Mouse (Mus musculus) midbrain, embryonic 14.5 days (tissue): Measurements from ENCODE around the gene Adam11. TPM values are rescaled to one million over a fixed set of nuclear protein-coding genes. Genes with fewer than 3 reads are reported as not detected.

ENCODE experiments used
- ATAC-seq: fragments of 200-750 bp; cut with Nextera tagmentation; 2 replicates; pipeline ENCODE4 v1.8.0; 2017; ENCODE audit warnings: moderate number of reproducible peaks, moderate library complexity; ENCODE audit not compliant: low FRiP score, low TSS enrichment
- DNase-seq: peaks from one replicate; pipeline ENCODE4 v3.0.0-alpha.2; 2015
- H3K27ac ChIP-seq: fragments of 300-500 bp; sonication (generic); replicated peaks from 2 replicates; pipeline ENCODE4 v1.5.1; 2014; ENCODE audit warnings: mild to moderate bottlenecking, low read depth, low read length, moderate library complexity
- H3K27me3 ChIP-seq: fragments of 300-500 bp; sonication (generic); 2 replicates; pipeline ENCODE4 v1.6.1; 2014; ENCODE audit warnings: low read length, control low read depth, mixed read lengths; ENCODE audit not compliant: control insufficient read depth, insufficient read depth
- H3K36me3 ChIP-seq: fragments of 300-500 bp; sonication (generic); 2 replicates; pipeline ENCODE4 v1.6.1; 2014; ENCODE audit warnings: low read length, control low read depth; ENCODE audit not compliant: control insufficient read depth, insufficient read depth
- H3K4me1 ChIP-seq: fragments of 300-500 bp; sonication (generic); 2 replicates; pipeline ENCODE4 v1.6.1; 2014; ENCODE audit warnings: mild to moderate bottlenecking, antibody characterized with exemption, low read length, control low read depth; ENCODE audit not compliant: control insufficient read depth, insufficient read depth
- H3K4me2 ChIP-seq: fragments of 300-500 bp; sonication (generic); 2 replicates; pipeline ENCODE4 v1.6.1; 2014; ENCODE audit warnings: mild to moderate bottlenecking, low read length, moderate library complexity
- H3K4me3 ChIP-seq: fragments of 300-500 bp; sonication (generic); replicated peaks from 2 replicates; pipeline ENCODE4 v1.5.1; 2014; ENCODE audit warnings: low read depth, low read length
- H3K9ac ChIP-seq: fragments of 300-500 bp; sonication (generic); replicated peaks from 2 replicates; pipeline ENCODE4 v1.6.1; 2014; ENCODE audit warnings: mild to moderate bottlenecking, low read length, moderate library complexity
- H3K9me3 ChIP-seq: fragments of 300-500 bp; sonication (generic); 2 replicates; pipeline ENCODE4 v1.6.1; 2016; ENCODE audit warnings: low read length, control low read depth, mixed read lengths; ENCODE audit not compliant: control insufficient read depth
- WGBS: fragments of 180-500 bp; shearing (Covaris S2); extraction: QIAGEN DNeasy Blood & Tissue Kit; methylation state at CpG from one replicate; pipeline ENCODE4 v1.1.7; 2014; 5-methylcytosine and 5-hydroxymethylcytosine counted together
- polyA plus RNA-seq: library from polyadenylated mRNA; unstranded; fragments of >200 nt; fragmentation: Nextera tagmentation; extraction: Ambion mirVana; gene quantifications from 2 replicates; pipeline ENCODE4 v1.2.1, GENCODE M21; 2014

Gene Adam11
- polyA plus RNA-seq, 1 experiment from 2014 or later = 24.1 TPM

- H3K36me3 ChIP-seq = peaks cover 10% of the 10 kb centered on the region; the same call in 1 of the 2 replicates
- 51% methylated on average over 8 of the region's 8 CpGs for WGBS
- no peaks in the 10 kb centered on the region for H3K9me3 ChIP-seq
- no peak overlapping the region for H3K4me3 ChIP-seq
- DNase-seq (no peak), ATAC-seq (no peak)
- no peak overlapping the region for H3K27ac ChIP-seq
- H3K4me1 ChIP-seq = no peaks in the 10 kb centered on the region
- no peaks in the 10 kb centered on the region for H3K27me3 ChIP-seq
- no peak overlapping the region for H3K4me2 ChIP-seq
- no peak overlapping the region for H3K9ac ChIP-seq
Measured at GRCm38 (mm10) chr11:102794157-102794556, 32.9 kb downstream of the Adam11 start.

DNA sequence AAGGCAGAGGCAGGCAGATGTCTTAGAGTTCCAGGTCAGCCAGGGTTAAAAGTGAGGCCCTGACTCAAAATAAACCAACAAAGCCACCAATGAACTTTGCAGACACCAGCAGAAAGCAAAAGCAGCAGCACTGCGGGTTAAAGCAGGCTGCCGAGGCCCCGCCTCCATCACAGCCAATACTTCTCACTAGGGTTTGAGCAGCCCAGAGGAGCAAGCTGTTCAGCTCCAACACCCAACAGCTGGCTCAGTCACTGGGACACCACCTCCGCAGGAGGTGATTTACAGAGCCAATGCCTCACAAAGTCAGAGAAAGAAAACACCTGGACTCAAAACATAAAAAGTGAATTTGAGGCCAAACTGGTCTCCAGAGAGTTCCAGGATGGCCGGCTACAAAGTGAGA, 42.2 kb downstream of the Adam11 start:
- ATAC-seq (no peak), DNase-seq (no peak)
- no peak overlapping the region for H3K27ac ChIP-seq
- H3K4me3 ChIP-seq = no peak overlapping the region
- no peak overlapping the region for H3K4me2 ChIP-seq
- H3K27me3 ChIP-seq = no peaks in the 10 kb centered on the region
- H3K36me3 ChIP-seq = peaks cover 42% of the 10 kb centered on the region
- no peaks in the 10 kb centered on the region for H3K4me1 ChIP-seq
- H3K9me3 ChIP-seq = no peaks in the 10 kb centered on the region
- H3K9ac ChIP-seq = no peak overlapping the region
- 93% methylated on average over 5 of the region's 5 CpGs for WGBS

- Histone ChIP-seq H3K4me3 (no peak overlapping the region), H3K36me3 (0 out of 2 replicates have a peak, but pooled peaks cover 8% of the 10 kb centered on the region), H3K27ac (no peak overlapping the region), H3K4me1 (no peaks in the 10 kb centered on the region), H3K27me3 (no peaks in the 10 kb centered on the region), H3K9me3 (no peaks in the 10 kb centered on the region), H3K9ac (no peak overlapping the region), H3K4me2 (no peak overlapping the region)
- WGBS = 85% methylated on average over 5 of the region's 5 CpGs
- no peak for DNase-seq
- no peak for ATAC-seq
Measured at GRCm38 (mm10) chr11:102808246-102808645, 47.0 kb downstream of the Adam11 start.

GRCm38 (mm10) chr11:102810721-102811485, 49.7 kb downstream of the Adam11 start:
- DNase-seq (no peak), ATAC-seq (no peak)
- no peak overlapping the region for H3K4me2 ChIP-seq
- no peaks in the 10 kb centered on the region for H3K27me3 ChIP-seq
- no peaks in the 10 kb centered on the region for H3K9me3 ChIP-seq
- H3K4me1 ChIP-seq = peaks cover 4% of the 10 kb centered on the region; the same call in 1 of the 2 replicates
- 77% methylated on average over 4 of the region's 4 CpGs for WGBS
- no peak overlapping the region for H3K27ac ChIP-seq
- no peak overlapping the region for H3K4me3 ChIP-seq
- no peak overlapping the region for H3K9ac ChIP-seq
- H3K36me3 ChIP-seq = 0 out of 2 replicates have a peak, but pooled peaks cover 2% of the 10 kb centered on the region

- no peak overlapping the region for H3K4me3 ChIP-seq
- ATAC-seq (no peak), DNase-seq (no peak)
- H3K9me3 ChIP-seq = no peaks in the 10 kb centered on the region
- no peaks in the 10 kb centered on the region for H3K27me3 ChIP-seq
- no peak overlapping the region for H3K27ac ChIP-seq
- 0 out of 2 replicates have a peak, but pooled peaks cover 2% of the 10 kb centered on the region for H3K36me3 ChIP-seq
- H3K9ac ChIP-seq = no peak overlapping the region
- H3K4me1 ChIP-seq = peaks cover 25% of the 10 kb centered on the region
- no peak overlapping the region for H3K4me2 ChIP-seq
Measured at GRCm38 (mm10) chr11:102814881-102815280, 53.6 kb downstream of the Adam11 start.

GRCm38 (mm10) chr11:102818121-102819020, 57.1 kb downstream of the Adam11 start:
- peaks cover 11% of the 10 kb centered on the region; the same call in 1 of the 2 replicates for H3K27me3 ChIP-seq
- H3K9ac ChIP-seq = peak overlapping the region; percentile 86
- DNase-seq (peak; percentile 69), ATAC-seq (peak; percentile 60; the same call in 1 of the 2 replicates)
- no peaks in the 10 kb centered on the region for H3K9me3 ChIP-seq
- H3K4me2 ChIP-seq = peak overlapping the region; percentile 85
- peaks cover 25% of the 10 kb centered on the region for H3K4me1 ChIP-seq
- WGBS = 0% methylated on average over 74 of the region's 92 CpGs
- H3K27ac ChIP-seq = peak overlapping the region; percentile 91
- H3K36me3 ChIP-seq = no peaks in the 10 kb centered on the region
- peak overlapping the region; percentile 85 for H3K4me3 ChIP-seq

DNA sequence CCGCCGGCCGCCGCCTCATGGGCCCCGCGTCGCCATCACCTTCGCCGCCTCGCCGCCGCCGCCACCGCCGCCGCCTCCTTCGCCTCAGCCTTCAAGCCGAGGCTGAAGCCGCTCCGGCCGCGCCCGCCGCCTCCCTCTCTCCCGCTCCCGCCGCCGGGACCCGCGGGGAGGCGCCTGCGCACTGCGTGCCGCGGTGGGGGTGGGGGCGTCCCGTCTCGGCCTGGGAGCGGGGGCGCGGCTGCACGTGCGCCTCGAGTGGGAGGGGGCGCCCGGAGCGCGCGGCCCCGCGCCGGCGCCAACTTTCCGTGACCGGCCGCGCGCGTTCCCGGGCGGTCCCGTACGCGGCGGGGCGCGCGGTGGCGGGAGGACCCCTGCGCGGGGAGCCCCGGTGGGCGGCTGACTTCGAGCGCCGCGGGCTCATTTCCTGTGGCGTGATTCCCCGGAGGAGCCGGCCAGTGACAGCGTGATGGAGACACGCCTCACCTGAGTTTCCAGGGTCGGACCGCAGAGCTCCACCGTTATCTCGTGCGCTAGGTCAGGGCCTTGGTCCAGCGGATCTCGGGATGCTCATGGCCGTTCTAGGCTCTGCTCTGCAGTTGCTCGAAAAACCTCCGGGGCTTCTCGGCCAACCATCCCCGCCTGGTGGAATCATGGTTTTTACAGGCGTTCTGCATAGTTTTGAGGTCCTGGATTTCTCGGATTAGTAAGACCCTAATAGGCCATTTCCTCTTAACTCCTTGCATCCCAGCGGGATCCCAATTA, 58.0 kb downstream of the Adam11 start, which contains the start of gene Gjc1:
Gene Gjc1, minus strand, starts transcription at position 680 of the 762 bp plus-strand sequence.
- Histone ChIP-seq H3K4me2 (peak within 1 kb of the TSS; percentile 85), H3K27me3 (peaks cover 11% of the 10 kb centered on the region; the same call in 1 of the 2 replicates), H3K4me3 (peak within 1 kb of the TSS; percentile 85), H3K36me3 (no peaks in the 10 kb centered on the region), H3K27ac (peak within 1 kb of the TSS; percentile 91), H3K9me3 (no peaks in the 10 kb centered on the region), H3K4me1 (peaks cover 23% of the 10 kb centered on the region), H3K9ac (peak within 1 kb of the TSS; percentile 86)
- WGBS = under 1% methylated on average over 83 of the region's 97 CpGs
- peak; percentile 87; the same call in 1 of the 2 replicates for ATAC-seq
- DNase-seq = peak; percentile 91

- 7% methylated on average over 14 of the region's 14 CpGs for WGBS
- Histone ChIP-seq H3K4me1 (peaks cover 23% of the 10 kb centered on the region), H3K36me3 (no peaks in the 10 kb centered on the region), H3K27me3 (peaks cover 11% of the 10 kb centered on the region; the same call in 1 of the 2 replicates), H3K4me3 (peak overlapping the region; percentile 85), H3K4me2 (peak overlapping the region; percentile 85), H3K27ac (peak overlapping the region; percentile 91; the same call in 1 of the 2 replicates), H3K9me3 (no peaks in the 10 kb centered on the region), H3K9ac (peak overlapping the region; percentile 86; the same call in 1 of the 2 replicates)
- DNase-seq = no peak
- ATAC-seq = no peak
Measured at GRCm38 (mm10) chr11:102819783-102820385, 58.6 kb downstream of the Adam11 start.
